Mouse (Mus musculus) testis, postnatal 10 days (tissue): ENCODE measurements around the gene Tmem63a.
"Not testable (repeated sequence)": the region's sequence is repeated elsewhere in the genome, so short reads cannot be mapped to it uniquely, and the experiment has no call there.

Experiments
- DNase-seq: peaks from one replicate; pipeline ENCODE4 v3.0.0; 2021; ENCODE audit warnings: low spot score

The Tmem63a gene

GRCm38 (mm10) chr1:180929599-180929998 lies 12.5 kb upstream of the Tmem63a start:
- no peak for DNase-seq

- DNase-seq: no peak
These were observed 11.0 kb upstream of the Tmem63a start for GRCm38 (mm10) chr1:180931106-180931505.

- no peak for DNase-seq
These were observed 8.5 kb upstream of the Tmem63a start for GRCm38 (mm10) chr1:180933659-180934058.

GRCm38 (mm10) chr1:180934467-180935419 lies 7.4 kb upstream of the Tmem63a start, which contains the start of gene Lefty1:
TSS of gene Lefty1 (plus strand) at chr1:180935022.
- DNase-seq: no peak

GRCm38 (mm10) chr1:180936610-180937398 lies 5.3 kb upstream of the Tmem63a start:
- peak; percentile 63 for DNase-seq

GRCm38 (mm10) chr1:180937631-180938030 lies 4.5 kb upstream of the Tmem63a start:
- DNase-seq: not testable (repeated sequence)

- not testable (repeated sequence) for DNase-seq
These were observed 3.4 kb upstream of the Tmem63a start for GRCm38 (mm10) chr1:180938781-180939180.

- DNase-seq: no peak
These were observed 1.2 kb upstream of the Tmem63a start for GRCm38 (mm10) chr1:180940776-180941460.

GRCm38 (mm10) chr1:180941726-180942125 lies 418 bp upstream of the Tmem63a start:
- no peak for DNase-seq

- no peak for DNase-seq
These were observed 994 bp downstream of the Tmem63a start for GRCm38 (mm10) chr1:180943032-180943644.

GRCm38 (mm10) chr1:180943896-180944295 lies 1.8 kb downstream of the Tmem63a start:
- no peak for DNase-seq

GRCm38 (mm10) chr1:180944553-180944952 lies 2.4 kb downstream of the Tmem63a start:
- no peak for DNase-seq

- DNase-seq: peak; percentile 63
These were observed 3.1 kb downstream of the Tmem63a start for GRCm38 (mm10) chr1:180945001-180945980.

- DNase-seq: peak; percentile 61
These were observed 4.3 kb downstream of the Tmem63a start for GRCm38 (mm10) chr1:180946448-180946847.

GRCm38 (mm10) chr1:180952085-180952746 lies 10.1 kb downstream of the Tmem63a start:
- no peak for DNase-seq

- DNase-seq: no peak
These were observed 10.7 kb downstream of the Tmem63a start for GRCm38 (mm10) chr1:180952808-180953207.

- DNase-seq: no peak
These were observed 14.3 kb downstream of the Tmem63a start for GRCm38 (mm10) chr1:180956401-180956800.

GRCm38 (mm10) chr1:180956973-180957381 lies 14.8 kb downstream of the Tmem63a start:
- no peak for DNase-seq

GRCm38 (mm10) chr1:180957989-180958388 lies 15.8 kb downstream of the Tmem63a start:
- no peak for DNase-seq

GRCm38 (mm10) chr1:180958797-180959196 lies 16.7 kb downstream of the Tmem63a start:
- DNase-seq: no peak
